Mouse (Mus musculus) right cerebral cortex, postnatal 25 days (tissue): ENCODE data around the gene Cyp2f2.
A peak's percentile ranks its signal among the peaks of the same experiment; 100 is the strongest.

Experiments
- DNase-seq: peaks from one replicate; pipeline ENCODE4 v3.0.0; 2022

Gene Cyp2f2

GRCm38 (mm10) chr7:27156005-27156404 is 36.3 kb downstream of the Cyp2f2 start:
- peak; percentile 64 for DNase-seq

- no peak for DNase-seq
Measured at GRCm38 (mm10) chr7:27158171-27158570, 38.5 kb downstream of the Cyp2f2 start.

- DNase-seq: no peak
Measured at GRCm38 (mm10) chr7:27159256-27159655, 39.5 kb downstream of the Cyp2f2 start.

GRCm38 (mm10) chr7:27159882-27160281 is 40.2 kb downstream of the Cyp2f2 start:
- DNase-seq: peak; percentile 74

- DNase-seq: no peak
Measured at GRCm38 (mm10) chr7:27160921-27161320, 41.2 kb downstream of the Cyp2f2 start.

GRCm38 (mm10) chr7:27161744-27162143 is 42.0 kb downstream of the Cyp2f2 start:
- no peak for DNase-seq

- no peak for DNase-seq
Measured at GRCm38 (mm10) chr7:27162780-27163449, 43.2 kb downstream of the Cyp2f2 start.

GRCm38 (mm10) chr7:27163450-27163805 is 43.7 kb downstream of the Cyp2f2 start:
- no peak for DNase-seq

GRCm38 (mm10) chr7:27164112-27164947 is 44.6 kb downstream of the Cyp2f2 start:
- no peak for DNase-seq

- DNase-seq: no peak
Measured at GRCm38 (mm10) chr7:27165007-27165655, 45.4 kb downstream of the Cyp2f2 start.

GRCm38 (mm10) chr7:27165696-27166095 is 46.0 kb downstream of the Cyp2f2 start:
- no peak for DNase-seq

GRCm38 (mm10) chr7:27166229-27166613 is 46.5 kb downstream of the Cyp2f2 start:
- DNase-seq: peak; percentile 76

GRCm38 (mm10) chr7:27166614-27167474 is 47.1 kb downstream of the Cyp2f2 start, which contains the start of gene Egln2:
TSS of gene Egln2 (minus strand) at chr7:27166802.
- peak; percentile 93 for DNase-seq

GRCm38 (mm10) chr7:27167475-27168094 is 47.9 kb downstream of the Cyp2f2 start:
- DNase-seq: no peak

GRCm38 (mm10) chr7:27168371-27168770 is 48.7 kb downstream of the Cyp2f2 start:
- no peak for DNase-seq

- DNase-seq: no peak
Measured at GRCm38 (mm10) chr7:27170981-27171380, 51.3 kb downstream of the Cyp2f2 start.

GRCm38 (mm10) chr7:27174496-27174895 is 54.8 kb downstream of the Cyp2f2 start:
- DNase-seq: no peak

GRCm38 (mm10) chr7:27174896-27175295 is 55.2 kb downstream of the Cyp2f2 start:
- DNase-seq: no peak

- DNase-seq: no peak
Measured at GRCm38 (mm10) chr7:27177942-27178323, 58.2 kb downstream of the Cyp2f2 start.

- DNase-seq: peak; percentile 100
Measured at GRCm38 (mm10) chr7:27178324-27179216, 58.9 kb downstream of the Cyp2f2 start, which contains the start of gene Rab4b. TSS of gene Rab4b (minus strand) at chr7:27178896.
